Mouse (Mus musculus): ENCODE measurements at regions not wholly inside any gene's neighbourhood (a gene's known extent, or its start where the extent isn't known, plus 50 kb on each side); places are given as distances from the start of the nearest gene placed in this dataset.

DNA sequence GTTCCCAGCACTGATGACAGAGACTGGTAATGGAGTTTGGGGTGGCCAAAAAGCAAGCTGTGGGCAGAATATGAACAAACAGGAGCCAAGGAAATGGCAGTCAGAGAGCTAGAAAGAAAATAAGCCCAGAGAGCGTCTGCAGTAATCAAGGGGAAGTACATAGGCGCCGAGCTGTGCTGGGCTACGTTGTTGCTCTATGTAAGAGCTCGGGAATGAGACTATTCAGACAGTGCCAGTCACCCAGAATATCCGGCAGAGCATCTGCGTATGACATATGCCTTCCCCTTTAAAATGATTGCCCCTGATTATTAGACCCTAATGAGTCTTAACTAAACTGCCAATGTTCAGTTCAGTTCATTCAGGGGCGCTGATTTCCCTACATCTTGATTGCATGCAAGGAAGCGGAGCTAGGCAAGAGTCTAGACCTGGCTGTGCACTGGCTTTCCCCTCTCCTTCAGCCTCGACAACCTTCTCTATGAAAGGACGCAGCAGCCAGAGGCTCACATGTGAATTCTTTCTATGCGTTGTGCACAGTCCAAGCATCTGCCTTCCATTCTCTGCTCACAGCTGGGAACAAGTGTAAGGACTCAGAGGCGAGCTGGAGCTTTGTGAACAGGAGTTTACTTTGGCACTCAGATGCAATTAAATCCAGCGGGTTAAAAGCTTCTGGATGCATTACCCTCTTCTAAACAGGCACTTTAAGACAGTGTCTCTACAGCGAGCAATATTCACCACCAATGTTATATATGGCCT, 125.7 kb upstream of the Gdf10 start:
- no peak for DNase-seq (ENCODE audit: low spot score)

DNA sequence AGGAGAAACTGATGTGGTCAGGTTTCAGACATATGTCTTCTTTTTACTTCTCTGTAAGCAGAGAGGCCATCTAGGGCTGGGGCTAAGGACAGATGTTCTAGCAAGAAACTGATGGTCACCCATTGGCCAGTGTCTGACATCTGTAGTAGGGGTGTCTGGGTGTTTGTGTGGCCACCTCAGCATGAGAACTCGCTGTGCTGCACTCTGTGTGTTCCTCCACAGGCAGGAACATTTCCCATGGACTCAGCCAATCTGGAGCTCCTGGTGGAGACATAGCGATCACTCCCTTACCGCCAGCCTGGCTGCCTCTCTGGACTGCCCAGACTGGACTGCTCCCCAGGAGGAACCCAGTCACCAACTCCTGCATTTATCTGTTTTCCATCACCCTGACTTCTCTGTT, 119.1 kb upstream of the Gdf10 start:
- DNase-seq (ENCODE audit: low spot score) = peak; percentile 65

DNA sequence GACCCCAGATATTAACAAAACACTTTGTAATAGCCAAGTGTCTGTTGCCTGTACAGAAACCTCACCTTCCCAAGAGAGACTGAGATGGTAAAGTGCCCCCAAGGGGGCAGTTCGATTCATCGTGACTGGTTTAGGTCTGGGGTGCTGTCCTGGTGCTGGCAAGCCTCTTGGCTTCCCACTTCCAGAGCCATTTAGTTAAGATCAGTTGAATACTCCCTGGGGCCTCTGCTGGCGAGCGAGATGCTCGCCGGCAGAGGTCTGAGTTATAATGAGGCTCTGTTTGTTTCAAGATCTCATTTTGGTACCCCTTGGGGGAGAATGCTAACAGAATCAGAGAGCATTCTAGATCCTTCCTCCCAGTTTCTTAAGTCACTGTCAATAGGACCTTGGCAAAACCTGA, 118.7 kb upstream of the Gdf10 start:
- no peak for DNase-seq (ENCODE audit: low spot score)

DNA sequence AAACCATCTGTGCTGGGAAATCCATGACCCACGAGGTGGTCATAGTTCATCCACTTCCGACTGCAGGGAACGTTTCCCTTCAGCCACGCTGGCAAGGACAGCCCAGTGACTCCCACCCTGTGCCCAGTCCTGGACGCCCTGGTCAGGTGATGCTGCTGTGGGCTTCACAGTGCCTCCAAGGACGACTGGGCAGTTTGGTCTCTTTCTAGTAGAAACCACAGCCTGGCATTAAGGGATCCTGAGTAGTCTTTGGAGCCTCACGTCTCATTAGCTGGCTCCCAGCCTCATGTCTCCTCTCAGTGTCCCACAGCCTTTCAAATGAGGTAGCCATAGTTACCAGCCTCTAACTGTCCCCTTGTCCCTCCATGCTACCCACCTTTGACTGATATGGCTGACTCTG, 116.2 kb upstream of the Gdf10 start:
- DNase-seq (ENCODE audit: low spot score) = no peak

DNA sequence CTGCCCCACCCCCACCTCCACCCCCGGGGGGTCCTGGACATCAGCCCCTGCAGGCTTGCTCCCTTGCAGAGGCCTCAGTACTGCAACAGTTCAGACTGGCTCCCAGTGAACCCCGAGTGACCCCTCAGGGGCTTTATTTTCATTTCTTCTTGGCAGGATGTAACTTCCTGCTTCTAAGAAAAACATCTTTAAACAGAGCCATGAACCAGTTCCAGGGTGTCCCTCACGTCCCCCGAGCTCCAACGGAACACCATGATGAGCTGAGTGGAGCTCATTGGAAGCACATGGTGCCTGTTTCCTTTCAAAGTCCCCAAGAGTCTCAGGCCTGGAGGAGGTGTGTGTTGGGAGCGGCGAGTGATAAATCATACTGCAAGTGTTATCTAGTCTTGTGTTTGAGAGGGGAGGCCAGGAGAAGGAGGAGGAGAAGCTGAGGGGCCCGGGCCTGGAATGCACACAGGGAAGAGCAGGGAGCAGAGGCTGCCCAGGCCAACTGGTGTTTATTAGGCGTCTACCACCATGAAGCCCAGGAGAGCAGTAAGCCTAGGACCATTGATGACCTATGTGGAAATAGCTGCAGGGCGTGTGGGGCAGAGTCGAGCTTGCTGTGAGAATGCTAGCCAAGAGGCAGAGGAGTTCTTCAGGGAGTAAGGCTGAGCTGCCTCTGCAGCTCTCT, 114.7 kb upstream of the Gdf10 start:
- DNase-seq (ENCODE audit: low spot score) = peak; percentile 62

DNA sequence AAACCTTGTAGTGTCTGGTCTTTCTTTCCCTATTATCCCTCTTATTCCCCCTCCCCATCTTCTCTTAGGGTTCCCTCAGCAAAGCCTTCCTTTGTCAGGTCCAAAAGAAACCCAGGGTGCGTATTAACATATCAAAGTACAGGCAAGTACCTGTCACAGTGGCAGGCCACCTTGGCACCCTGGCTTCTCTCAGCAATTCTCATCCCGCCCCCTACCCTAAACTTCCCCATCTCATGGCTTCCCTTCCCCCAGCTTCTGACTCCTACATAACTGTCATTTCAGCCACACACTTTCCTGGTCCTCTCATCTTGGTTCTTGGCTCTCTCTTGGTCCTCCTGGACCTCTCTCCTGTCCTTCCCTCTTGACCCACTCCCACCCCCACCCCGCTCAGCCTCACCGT, 112.8 kb upstream of the Gdf10 start:
- DNase-seq (ENCODE audit: low spot score) = no peak

DNA sequence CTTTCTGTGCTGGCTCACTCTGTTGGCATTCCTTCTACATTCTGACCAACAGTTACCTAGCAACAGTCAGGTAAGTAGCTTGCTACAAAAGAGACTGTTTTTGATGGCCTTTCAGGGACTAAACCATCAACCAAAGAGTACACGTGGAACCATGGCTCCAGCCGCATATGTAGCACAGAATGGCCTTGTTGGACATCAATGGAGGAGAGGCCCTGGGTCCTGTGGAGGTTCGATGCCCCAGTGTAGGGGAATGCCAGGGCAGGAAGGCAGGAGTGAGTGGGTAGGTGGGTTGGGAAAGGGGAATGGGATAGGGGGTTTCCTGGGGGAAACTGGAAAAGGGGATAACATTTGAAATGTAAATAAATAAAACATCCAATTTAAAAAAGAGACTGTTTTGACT, 112.1 kb upstream of the Gdf10 start:
- no peak for DNase-seq (ENCODE audit: low spot score)

DNA sequence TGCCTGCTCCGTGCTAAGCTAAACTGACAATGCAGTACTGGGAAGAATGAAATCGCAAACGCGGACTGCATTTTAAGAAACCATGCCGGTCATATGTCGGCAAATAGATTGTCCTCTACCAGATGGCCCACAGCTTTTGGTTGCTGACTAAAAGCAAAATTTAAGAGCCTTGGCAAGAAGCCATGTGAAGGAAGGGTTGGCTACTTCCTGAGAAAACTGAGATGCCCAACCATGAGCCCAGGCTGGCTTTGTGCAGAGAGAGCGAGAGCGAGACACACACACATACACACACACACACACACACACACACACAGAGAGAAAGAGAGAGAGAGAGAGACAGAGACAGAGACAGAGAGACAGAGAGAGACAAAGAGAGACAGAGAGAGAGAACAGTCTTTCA, 111.1 kb upstream of the Gdf10 start:
- DNase-seq (ENCODE audit: low spot score) = no peak

DNA sequence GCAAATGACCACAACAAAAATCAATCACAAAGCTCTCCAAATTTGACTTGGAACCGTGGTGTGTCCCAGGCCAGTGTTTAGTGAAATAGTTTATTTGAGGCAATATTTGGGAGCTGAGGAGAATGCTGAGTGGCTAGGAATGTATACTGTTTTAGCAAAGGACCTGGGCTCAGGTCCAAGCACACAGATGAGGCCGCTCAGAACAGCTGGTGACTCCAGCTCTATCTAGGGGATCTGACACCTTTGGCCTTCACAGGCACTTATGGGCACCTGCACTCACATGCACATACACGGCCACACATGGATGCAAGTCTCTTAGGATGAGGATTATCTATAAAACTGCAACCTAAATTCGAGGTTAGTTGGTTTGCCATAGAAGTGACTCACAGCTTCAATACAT, 110.6 kb upstream of the Gdf10 start:
- no peak for DNase-seq (ENCODE audit: low spot score)

DNA sequence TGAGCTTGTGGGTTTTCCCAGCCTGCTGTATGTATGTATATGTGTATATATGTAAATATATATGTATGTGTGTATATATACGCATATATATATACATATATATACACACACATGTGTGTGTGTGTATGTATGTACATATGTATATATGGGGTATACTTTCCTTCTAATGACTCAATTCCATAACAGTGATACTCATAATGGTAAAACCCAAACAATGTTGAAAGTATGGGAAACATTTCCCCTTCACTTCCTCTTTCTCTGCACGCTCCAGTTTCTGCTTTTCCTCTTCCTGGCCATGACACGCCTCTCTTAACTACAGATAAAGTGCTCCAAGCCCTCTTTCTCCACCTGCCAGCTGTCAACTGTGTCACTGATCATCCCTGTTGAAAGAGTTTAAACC, 110.1 kb upstream of the Gdf10 start:
- no peak for DNase-seq (ENCODE audit: low spot score)

DNA sequence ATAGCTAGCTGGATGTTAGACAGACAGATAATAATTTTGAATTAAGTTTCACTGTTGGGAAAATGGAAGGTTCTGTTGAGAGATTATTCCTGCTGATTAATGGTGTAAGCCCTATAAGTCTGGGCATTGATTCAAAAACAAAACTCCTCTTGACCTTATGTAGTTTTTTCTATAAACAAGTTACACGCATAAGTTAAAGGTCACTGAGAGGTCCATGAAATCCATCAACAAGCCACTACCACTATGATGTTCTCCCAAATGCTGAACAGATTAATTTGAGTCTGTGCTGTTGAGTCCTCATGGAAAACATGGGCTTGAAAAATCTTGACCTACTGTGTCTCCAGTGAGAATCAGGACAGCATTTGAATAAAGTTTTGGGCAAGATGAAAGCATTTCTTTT, 109.3 kb upstream of the Gdf10 start:
- DNase-seq (ENCODE audit: low spot score) = no peak

DNA sequence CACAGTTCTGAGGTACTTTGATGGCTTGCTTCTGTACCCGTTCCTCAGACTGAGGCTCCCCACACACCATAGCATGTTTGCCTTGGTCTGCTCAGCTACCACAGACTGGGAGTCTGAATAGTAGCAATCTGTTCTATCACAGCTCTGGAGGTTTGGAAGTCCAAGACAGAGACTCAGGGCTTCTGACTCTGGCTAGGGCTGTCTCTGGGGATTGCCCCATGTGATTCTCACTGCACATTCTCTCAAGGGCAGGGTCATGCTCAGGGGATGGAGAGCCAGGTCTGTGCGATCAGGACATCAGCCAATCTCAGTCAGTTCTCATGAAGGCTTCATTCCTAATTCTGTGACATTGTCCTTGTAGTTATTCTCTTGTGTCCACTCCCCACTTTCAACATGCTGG, 108.8 kb upstream of the Gdf10 start:
- DNase-seq (ENCODE audit: low spot score) = no peak

DNA sequence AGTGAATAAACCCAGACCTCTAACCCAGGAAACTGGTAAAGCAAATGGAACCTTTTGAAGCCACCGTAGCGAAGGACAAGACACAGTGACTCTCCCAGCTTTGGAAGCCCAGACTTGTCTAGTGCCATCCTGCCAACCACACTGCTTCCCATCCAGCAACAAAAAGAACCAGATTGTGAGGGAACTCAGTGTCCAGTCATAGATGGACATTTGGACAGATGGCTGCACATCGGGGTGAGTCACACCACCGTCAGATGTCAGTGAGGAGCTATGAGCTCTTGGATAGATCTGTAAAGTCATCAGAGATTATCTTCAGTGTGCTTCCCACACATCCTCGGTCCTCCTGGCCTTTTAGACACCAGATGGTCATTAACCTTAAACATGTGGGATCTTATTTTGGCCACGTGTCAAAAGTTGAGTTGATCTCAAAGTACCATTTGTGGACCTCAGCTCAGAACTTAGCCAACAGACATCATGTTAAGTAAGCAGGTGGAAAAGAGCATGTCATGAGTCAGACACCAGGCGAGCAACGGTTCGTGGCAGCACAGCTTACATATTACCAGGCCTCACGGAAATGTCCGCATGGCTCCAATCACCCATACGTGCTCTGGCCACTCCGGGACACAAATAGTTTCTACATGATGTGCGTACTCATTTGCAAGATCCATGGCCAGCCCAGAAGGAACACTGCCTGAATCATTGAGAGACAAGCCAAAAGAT, 102.7 kb upstream of the Gdf10 start:
- DNase-seq (ENCODE audit: low spot score) = no peak

DNA sequence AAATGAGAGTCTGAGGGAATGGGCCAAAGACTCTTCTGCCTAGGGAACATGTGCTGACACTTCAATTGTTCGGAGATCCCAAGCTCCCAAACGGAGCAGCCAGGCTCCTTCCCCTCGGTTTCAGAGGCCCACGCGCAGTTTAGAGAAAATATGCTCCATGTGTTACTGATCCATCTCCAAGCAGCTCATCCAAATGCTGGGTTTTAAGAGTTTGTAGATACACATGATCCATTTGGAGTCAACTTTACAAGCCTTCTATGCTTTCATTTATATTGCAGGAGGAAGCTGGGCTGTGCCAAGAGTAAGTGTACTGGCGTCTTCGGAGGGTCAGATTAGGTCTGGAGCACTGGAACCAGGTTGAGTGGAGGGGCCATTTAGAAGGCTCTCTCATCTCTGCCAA, 102.0 kb upstream of the Gdf10 start:
- no peak for DNase-seq (ENCODE audit: low spot score)

DNA sequence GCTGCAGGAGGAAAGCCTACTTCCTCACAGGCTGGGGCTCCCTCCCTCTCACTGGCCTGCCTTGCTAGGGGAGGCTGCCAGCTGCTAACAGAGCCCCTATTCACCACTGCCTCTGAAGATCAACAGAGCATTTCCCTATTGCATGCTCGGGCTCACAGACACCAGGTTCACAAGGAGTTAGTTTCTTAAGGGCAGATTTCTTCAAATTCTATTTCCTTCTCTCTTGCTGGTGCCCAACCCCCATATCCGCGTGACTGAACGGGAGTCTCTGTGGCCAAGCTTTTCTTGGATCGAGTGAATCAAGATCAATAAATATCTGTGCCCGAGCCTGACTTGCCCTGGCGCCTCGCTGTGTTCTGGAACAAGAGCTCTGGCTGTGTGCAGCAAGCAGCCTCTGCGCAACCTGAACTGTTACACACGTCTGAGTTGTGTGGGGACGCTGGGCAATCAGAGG, 98.9 kb upstream of the Gdf10 start:
- DNase-seq (ENCODE audit: low spot score) = no peak

DNA sequence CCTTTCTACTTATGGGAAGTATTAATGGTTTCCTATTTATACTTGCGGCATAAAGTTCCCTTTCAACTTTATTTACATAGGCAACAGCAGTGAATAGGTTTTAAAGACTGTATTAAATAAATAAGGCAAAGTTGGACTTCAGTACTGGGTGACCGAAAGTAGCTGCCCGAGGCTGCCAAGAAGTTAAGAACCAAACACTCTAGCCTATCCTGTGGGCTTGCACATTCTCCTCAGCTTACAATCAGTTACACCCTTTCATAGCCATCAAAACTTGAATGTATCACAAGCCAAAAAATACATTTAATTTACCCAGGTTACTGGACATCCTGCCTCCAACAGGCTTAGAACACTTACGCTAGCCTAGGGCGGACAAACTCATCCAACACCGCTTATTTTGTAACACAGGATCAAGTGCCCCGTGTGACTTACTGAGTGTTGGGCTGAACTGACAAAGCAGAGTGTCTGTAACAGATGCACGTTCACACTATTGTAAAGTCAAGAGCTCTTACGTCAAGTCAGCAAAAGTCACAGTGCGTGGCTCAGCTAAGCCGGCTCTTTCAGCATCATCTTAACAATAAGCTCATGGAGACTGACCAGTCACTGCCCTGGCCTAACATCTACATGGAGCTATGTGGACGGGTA, 97.3 kb upstream of the Gdf10 start:
- no peak for DNase-seq (ENCODE audit: low spot score)

DNA sequence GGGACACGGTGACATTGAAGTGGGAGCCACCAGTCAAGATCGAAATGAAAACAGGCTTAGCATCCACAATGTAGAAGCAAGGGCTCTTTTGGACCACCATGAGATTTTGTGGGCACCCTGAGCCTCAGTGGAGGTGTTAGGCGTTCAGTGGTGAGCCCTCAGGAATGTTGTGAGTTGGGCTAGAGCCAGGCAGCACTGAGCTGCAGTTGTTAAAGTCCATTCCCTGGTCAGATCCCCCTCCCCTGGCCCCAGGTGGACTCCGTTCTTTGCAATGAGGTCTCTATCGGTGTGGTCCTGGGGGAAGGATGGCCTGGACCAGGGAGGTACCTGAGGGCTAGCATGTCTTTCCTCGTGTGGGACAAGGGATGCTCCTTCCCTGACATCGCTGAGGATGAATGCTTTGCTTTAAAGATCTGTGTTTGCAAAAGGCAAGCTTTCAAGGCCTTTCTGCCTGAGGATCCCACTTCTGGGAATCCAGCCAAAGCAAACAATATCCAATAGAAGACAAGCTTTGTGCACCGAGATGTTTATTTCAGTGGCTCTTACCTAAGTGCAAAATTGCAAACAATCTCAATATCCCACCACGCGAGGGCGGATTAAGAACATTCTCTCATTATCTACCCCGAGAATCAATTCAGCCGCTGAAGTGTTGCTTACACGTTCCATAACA, 90.6 kb upstream of the Gdf10 start:
- DNase-seq (ENCODE audit: low spot score) = no peak

DNA sequence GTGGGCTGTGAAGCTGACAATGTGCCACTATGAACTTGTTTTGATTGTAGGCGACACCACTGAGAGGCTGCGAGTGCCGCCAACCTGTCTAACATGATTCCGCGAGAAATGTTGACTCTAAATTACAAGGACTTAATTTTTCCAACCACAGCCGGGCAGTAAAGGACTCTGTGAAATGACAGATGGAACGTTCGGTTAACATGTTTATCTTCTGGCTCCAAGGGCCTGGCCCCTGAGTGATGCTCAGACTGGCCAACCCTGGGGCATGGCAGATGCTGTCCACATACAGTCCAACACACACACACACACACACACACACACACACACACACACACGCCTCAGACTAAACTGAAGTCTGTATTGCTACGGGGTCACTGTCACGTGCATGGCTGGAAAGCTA, 87.0 kb upstream of the Gdf10 start:
- DNase-seq (ENCODE audit: low spot score) = no peak

DNA sequence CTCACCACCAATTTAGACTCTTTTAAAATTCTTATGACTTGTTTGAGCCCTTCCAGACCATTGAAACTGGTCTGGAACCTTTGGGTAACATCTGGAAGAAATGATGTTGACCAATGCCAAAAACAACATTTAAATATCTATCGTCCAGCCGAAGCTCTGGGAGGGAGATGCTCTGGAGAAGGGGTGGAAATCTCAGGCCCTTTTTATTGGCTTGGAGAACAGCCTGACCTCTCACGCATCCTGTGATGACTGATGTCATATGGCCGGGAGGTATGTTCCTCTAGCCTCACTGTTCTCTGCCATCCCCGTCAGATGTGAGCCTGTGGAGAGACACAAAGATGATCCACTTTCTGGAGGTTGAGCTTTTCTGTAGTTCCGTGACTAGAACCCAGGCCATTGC, 81.6 kb upstream of the Gdf10 start:
- peak; percentile 39 for DNase-seq (ENCODE audit: low spot score)

DNA sequence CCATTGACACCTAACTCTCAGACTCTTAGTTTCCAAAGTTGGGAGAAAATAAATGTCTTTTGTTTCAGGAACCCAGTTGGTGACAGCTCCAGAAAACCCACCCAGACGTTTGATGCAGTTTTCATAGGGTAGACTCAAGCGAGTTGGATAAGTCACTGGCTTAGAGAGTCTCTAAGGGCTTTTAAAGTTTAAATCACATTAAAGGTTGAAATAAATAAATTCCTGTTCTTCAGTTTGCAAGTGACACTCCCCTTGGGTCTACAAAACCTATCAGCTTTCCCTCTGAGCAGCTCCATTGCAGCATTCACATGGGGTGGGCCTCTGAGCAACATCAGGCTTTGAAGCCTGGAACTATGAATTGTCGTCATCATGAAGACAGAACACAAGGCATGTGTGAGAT, 69.9 kb upstream of the Gdf10 start:
- DNase-seq (ENCODE audit: low spot score) = no peak

DNA sequence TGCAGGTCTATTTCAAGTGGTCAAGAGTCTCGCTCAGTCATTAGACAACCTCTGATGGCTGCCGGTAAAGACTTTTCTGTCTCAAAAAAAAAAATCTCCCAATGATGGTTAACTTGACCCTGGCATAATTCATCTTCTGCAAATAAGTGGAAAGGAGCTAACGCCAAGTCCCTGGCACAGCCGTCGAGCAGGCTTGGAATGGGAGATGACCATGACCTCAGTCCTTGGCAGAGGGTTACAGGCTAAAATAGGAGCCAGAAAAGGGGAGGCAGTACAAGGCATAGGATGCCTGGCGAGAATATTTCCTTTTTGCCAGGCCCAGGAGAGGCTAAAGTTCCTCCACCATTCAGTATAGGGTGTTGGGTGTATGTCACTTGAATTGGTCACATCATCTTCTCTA, 69.2 kb upstream of the Gdf10 start:
- DNase-seq (ENCODE audit: low spot score) = peak; percentile 40

DNA sequence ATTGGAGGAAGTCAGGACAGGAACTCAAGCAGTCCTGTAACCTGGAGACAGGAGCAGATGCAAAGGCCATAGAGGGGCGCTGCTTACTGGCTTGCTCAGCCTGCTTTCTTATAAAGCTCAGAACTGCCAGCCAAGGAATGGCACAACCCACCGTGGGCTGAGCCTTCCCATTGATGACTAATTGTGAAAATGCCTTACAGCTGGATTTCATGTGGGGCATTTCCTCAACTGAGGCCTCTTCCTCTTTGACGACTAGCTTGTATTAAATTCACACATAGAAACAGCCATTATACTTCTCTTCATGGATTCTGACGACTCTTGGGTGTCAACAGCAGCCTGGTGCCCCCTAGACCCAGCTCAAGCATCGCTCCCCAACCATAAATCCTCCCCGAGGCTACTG, 66.4 kb upstream of the Gdf10 start:
- DNase-seq (ENCODE audit: low spot score) = no peak

Data from heart, adult 8-10 months (tissue).